Mouse (Mus musculus): ENCODE results near the gene Smc1b. TPM values are rescaled to one million over a fixed set of nuclear protein-coding genes. Genes with fewer than 3 reads are reported as not detected.

The Smc1b gene
- total RNA-seq (2014; fragmentation: Nextera tagmentation) = not detected in 2 replicates
- not detected in 2 replicates for total RNA-seq (2017)

GRCm38 (mm10) chr15:85131275-85132192 is at the start of gene Smc1b, which contains the start of gene Ribc2:
TSS of gene Smc1b (minus strand) at chr15:85131964.
TSS of gene Ribc2 (plus strand) at chr15:85132078.
- no peak for ATAC-seq (replicated peaks; ENCODE audit: low FRiP score, low TSS enrichment, poor library complexity, severe bottlenecking)

GRCm38 (mm10) chr15:85180368-85180767 is 48.6 kb upstream of the Smc1b start:
- no peak for ATAC-seq (replicated peaks; ENCODE audit: low FRiP score, low TSS enrichment, poor library complexity, severe bottlenecking)

DNA sequence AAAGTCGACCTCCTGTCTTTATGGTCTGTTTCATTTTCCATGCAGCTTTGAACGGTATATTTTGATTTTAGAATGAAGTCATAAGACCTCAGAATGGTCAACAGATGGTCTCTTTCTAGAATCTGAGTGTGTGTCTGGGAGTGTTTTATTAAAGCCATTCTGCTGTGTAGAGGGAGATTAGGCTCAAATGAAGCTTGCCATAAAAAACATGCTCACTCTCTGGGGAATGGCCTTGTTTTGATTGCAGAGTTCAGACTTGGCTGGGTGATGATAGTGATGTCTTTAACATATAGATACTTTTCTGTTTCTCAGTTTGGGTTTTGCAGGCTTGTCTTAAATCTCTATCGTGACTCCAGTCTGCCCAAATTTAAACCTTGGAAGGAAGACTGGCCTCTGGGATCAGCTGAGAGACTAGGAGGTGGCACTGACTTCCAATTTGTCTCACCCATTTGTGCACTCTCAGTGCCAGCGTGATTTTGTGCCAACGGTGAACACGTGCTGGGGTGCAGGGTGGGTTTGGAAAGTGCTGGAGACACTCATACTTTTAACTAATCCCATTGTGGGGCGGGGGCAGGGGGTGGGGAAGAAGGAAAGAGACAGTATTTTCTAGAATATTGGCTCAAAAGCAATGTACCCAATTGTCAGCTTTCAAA is 47.9 kb upstream of the Smc1b start:
- no peak for ATAC-seq (replicated peaks; ENCODE audit: low FRiP score, low TSS enrichment, poor library complexity, severe bottlenecking)

- no peak for ATAC-seq (replicated peaks; ENCODE audit: low FRiP score, low TSS enrichment, poor library complexity, severe bottlenecking)
Measured at GRCm38 (mm10) chr15:85178172-85178571, 46.4 kb upstream of the Smc1b start.

- ATAC-seq (replicated peaks; ENCODE audit: low FRiP score, low TSS enrichment, poor library complexity, severe bottlenecking) = no peak; the same call in 1 of the 2 replicates
Measured at GRCm38 (mm10) chr15:85177576-85177975, 45.8 kb upstream of the Smc1b start.

GRCm38 (mm10) chr15:85174060-85174459 is 42.3 kb upstream of the Smc1b start:
- ATAC-seq (replicated peaks; ENCODE audit: low FRiP score, low TSS enrichment, poor library complexity, severe bottlenecking) = no peak

GRCm38 (mm10) chr15:85173425-85173824 is 41.7 kb upstream of the Smc1b start:
- ATAC-seq (replicated peaks; ENCODE audit: low FRiP score, low TSS enrichment, poor library complexity, severe bottlenecking) = no peak

- no peak for ATAC-seq (replicated peaks; ENCODE audit: low FRiP score, low TSS enrichment, poor library complexity, severe bottlenecking)
Measured at GRCm38 (mm10) chr15:85172054-85172453, 40.3 kb upstream of the Smc1b start.

DNA sequence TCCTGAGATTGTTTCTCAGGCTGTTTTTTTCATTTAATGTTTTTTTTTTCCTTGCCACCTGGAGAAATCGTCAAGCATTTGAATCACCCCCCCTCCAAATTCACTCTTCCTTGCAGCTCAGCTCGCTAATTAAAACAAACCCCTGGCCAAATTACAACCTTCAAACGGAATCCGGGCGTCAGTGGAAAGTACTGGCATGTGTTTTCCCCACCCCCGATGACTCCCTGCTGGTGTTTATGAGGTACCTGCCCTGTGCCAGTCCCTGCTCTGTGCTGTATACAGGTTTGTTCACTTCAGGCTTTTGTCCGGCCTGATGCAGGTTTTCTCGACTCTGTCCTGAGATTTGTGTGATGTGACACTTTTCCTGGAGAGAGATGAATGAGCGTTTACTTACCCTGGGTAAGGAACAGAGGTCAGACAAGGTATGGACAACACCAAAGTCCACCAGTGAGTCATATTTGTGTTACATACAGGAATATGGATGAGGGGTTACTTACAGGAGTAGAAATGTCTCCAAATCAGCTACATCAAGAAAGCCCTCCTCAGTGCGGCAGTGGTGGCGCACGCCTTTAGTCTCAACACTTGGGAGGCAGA is 35.4 kb upstream of the Smc1b start:
- ATAC-seq (replicated peaks; ENCODE audit: low FRiP score, low TSS enrichment, poor library complexity, severe bottlenecking) = no peak

DNA sequence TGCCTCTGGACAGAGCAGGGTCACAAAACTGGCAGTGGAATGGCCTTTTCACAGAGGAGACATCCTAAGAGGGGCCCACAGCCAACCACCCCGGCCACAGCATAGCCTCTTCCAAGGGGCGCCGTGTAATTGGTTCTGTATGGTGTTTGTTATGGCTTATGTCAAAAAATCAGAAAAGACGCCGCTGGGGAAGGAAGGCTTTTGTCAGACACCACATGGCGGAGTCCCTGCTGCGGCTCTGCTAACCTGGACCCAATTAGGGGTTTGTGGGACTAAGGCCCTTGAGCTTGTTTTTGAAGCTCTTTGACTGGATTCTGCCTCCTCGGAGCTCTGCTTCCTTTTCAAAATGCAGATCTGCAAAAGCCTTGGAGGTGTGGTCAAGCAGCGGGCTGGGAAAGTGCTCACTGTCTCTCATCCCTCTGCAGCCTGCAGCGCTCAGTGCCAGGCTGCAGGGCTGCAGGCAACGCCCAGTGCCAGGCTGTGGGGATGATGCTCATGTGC is 34.7 kb upstream of the Smc1b start:
- no peak for ATAC-seq (replicated peaks; ENCODE audit: low FRiP score, low TSS enrichment, poor library complexity, severe bottlenecking)

DNA sequence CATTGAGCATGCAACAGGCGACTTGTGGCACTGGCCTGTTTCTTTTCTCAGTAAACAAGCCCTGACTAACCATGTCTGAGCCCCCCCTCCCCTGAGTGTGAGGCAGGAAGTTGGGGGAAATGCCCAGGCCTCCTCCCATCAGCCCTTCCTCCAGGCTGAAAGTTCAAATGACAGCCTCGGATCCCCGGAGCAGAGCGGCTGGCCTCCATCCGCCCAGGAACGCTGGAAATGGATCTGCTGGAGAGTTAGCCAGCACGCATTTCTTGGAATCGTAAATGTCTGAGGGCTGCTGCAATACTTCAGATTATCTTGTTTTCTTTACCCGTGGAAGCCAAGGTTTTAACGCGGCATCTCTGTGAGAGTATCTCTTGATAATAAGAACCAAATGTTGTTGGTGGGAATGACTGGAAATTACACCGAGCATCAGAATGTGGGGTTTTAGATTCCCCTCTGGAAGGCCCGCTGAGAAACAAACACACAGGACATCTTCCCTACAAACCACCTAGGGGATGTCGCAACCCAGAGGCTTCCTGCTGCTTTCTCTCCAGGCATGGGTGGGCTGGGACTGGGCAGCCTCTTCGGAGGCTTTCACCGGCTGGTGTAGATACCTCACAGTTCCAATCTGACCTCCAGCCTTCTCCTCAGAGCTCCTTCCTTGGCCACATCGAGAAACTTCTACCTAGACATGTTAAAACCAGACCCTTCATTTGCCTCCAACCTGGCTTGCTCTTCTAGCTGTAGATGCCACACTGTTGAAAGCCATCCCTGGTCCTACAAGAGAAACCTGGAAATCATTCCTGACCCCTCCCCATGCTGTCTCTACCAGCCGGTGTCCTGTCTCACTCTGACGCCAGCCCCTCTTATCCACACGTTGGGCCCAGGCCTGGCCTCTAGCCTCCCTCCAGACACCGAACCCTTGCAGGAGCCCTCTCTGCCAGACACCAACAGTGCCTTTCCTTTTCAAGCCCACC is 31.2 kb upstream of the Smc1b start:
- ATAC-seq (replicated peaks; ENCODE audit: low FRiP score, low TSS enrichment, poor library complexity, severe bottlenecking) = no peak

GRCm38 (mm10) chr15:85161416-85161815 is 29.7 kb upstream of the Smc1b start:
- no peak for ATAC-seq (replicated peaks; ENCODE audit: low FRiP score, low TSS enrichment, poor library complexity, severe bottlenecking)

GRCm38 (mm10) chr15:85156198-85156597 is 24.4 kb upstream of the Smc1b start:
- no peak for ATAC-seq (replicated peaks; ENCODE audit: low FRiP score, low TSS enrichment, poor library complexity, severe bottlenecking)

GRCm38 (mm10) chr15:85154091-85154490 is 22.3 kb upstream of the Smc1b start:
- ATAC-seq (replicated peaks; ENCODE audit: low FRiP score, low TSS enrichment, poor library complexity, severe bottlenecking) = no peak

- ATAC-seq (replicated peaks; ENCODE audit: low FRiP score, low TSS enrichment, poor library complexity, severe bottlenecking) = no peak
Measured at GRCm38 (mm10) chr15:85152577-85152976, 20.8 kb upstream of the Smc1b start.

GRCm38 (mm10) chr15:85151433-85151918 is 19.7 kb upstream of the Smc1b start:
- peak; percentile 78; the same call in 1 of the 2 replicates for ATAC-seq (replicated peaks; ENCODE audit: low FRiP score, low TSS enrichment, poor library complexity, severe bottlenecking)

- ATAC-seq (replicated peaks; ENCODE audit: low FRiP score, low TSS enrichment, poor library complexity, severe bottlenecking) = no peak
Measured at GRCm38 (mm10) chr15:85144249-85144648, 12.5 kb upstream of the Smc1b start.

GRCm38 (mm10) chr15:85143747-85144146 is 12.0 kb upstream of the Smc1b start:
- ATAC-seq (replicated peaks; ENCODE audit: low FRiP score, low TSS enrichment, poor library complexity, severe bottlenecking) = no peak

- no peak for ATAC-seq (replicated peaks; ENCODE audit: low FRiP score, low TSS enrichment, poor library complexity, severe bottlenecking)
Measured at GRCm38 (mm10) chr15:85143161-85143560, 11.4 kb upstream of the Smc1b start.
